Mouse (Mus musculus) limb, embryonic 14.5 days (tissue): ENCODE measurements at regions not wholly inside any gene's neighbourhood (a gene's known extent, or its start where the extent isn't known, plus 50 kb on each side); places are given as distances from the start of the nearest gene placed in this dataset.

Experiments
- ATAC-seq: fragments of 200-750 bp; cut with Nextera tagmentation; 2 replicates; pipeline ENCODE4 v1.8.0; 2017; ENCODE audit warnings: low read depth, moderate number of reproducible peaks, moderate TSS enrichment; ENCODE audit not compliant: low FRiP score
- DNase-seq: peaks from one replicate; pipeline ENCODE4 v3.0.0-alpha.2; 2015; ENCODE audit warnings: low spot score
- H3K27ac ChIP-seq: fragments of 300-500 bp; sonication (generic); replicated peaks from 2 replicates; pipeline ENCODE4 v1.5.1; 2014; ENCODE audit warnings: low read depth, mild to moderate bottlenecking, low read length, moderate library complexity, mixed read lengths
- H3K27me3 ChIP-seq: fragments of 300-500 bp; sonication (generic); 2 replicates; pipeline ENCODE4 v1.6.1; 2014; ENCODE audit warnings: low read length, mixed read lengths; ENCODE audit not compliant: control insufficient read depth, insufficient read depth
- H3K36me3 ChIP-seq: fragments of 300-500 bp; sonication (generic); 2 replicates; pipeline ENCODE4 v1.6.1; 2014; ENCODE audit warnings: mild to moderate bottlenecking, low read length, moderate library complexity, mixed read lengths; ENCODE audit not compliant: control insufficient read depth, insufficient read depth
- H3K4me1 ChIP-seq: fragments of 300-500 bp; sonication (generic); 2 replicates; pipeline ENCODE4 v1.6.1; 2014; ENCODE audit warnings: antibody characterized with exemption, low read length, mixed read lengths; ENCODE audit not compliant: control insufficient read depth, insufficient read depth
- H3K4me2 ChIP-seq: fragments of 300-500 bp; sonication (generic); replicated peaks from 2 replicates; pipeline ENCODE4 v1.6.1; 2014; ENCODE audit warnings: low read depth, mild to moderate bottlenecking, low read length, moderate library complexity; ENCODE audit not compliant: severe bottlenecking
- H3K4me3 ChIP-seq: fragments of 300-500 bp; sonication (generic); replicated peaks from 2 replicates; pipeline ENCODE4 v1.5.1; 2014; ENCODE audit warnings: low read length
- H3K9ac ChIP-seq: fragments of 300-500 bp; sonication (generic); 2 replicates; pipeline ENCODE4 v1.6.1; 2014; ENCODE audit warnings: mild to moderate bottlenecking, low read depth, low read length, moderate library complexity; ENCODE audit not compliant: severe bottlenecking
- H3K9me3 ChIP-seq: fragments of 300-500 bp; sonication (generic); 2 replicates; pipeline ENCODE4 v1.6.1; 2016; ENCODE audit warnings: low read length; ENCODE audit not compliant: control insufficient read depth
- POLR2A ChIP-seq: fragments of 200-500 bp; IDR thresholded peaks from 2 replicates; pipeline ENCODE4 v1.8.0; 2012; ENCODE audit warnings: inconsistent platforms, mild to moderate bottlenecking, moderate library complexity, borderline replicate concordance; ENCODE audit not compliant: insufficient read depth, insufficient read length; ENCODE audit errors: extremely low read depth
- WGBS: fragments of 180-500 bp; shearing (Covaris S2); extraction: QIAGEN DNeasy Blood & Tissue Kit; methylation state at CpG from one replicate; pipeline ENCODE4 v1.1.7; 2014; 5-methylcytosine and 5-hydroxymethylcytosine counted together

DNA sequence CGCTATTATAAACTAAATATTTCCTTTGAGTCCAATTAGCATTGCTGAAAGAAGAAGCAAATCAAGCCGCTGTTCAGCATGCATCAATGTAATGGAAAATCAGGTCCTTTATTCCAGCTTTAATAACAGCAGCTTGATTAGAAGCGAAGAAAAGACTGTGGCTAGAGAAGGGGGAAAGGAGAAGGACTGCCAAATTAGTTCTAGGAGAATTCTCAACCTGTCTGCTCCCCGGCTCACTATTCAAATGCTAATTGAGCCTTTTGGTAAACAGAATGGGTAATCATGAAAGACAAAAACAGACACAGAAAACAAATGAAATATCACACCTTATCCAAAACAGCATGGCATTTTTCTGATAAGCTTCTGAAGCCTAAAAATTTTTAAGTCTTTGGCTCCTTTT is 1098.5 kb downstream of the Mat2b start:
- ATAC-seq (no peak), DNase-seq (no peak)
- H3K9me3 ChIP-seq = no peaks in the 10 kb centered on the region
- no peaks in the 10 kb centered on the region for H3K27me3 ChIP-seq
- 32% methylated on average over 4 of the region's 4 CpGs for WGBS
- H3K9ac ChIP-seq = no peak overlapping the region
- no peaks in the 10 kb centered on the region for H3K36me3 ChIP-seq
- H3K4me2 ChIP-seq = no peak overlapping the region
- H3K27ac ChIP-seq = no peak overlapping the region
- TF ChIP-seq POLR2A = no peak
- H3K4me3 ChIP-seq = no peak overlapping the region
- no peaks in the 10 kb centered on the region for H3K4me1 ChIP-seq

GRCm38 (mm10) chr11:39588641-39589385 is 1106.2 kb downstream of the Mat2b start:
- peak overlapping the region; percentile 35 for H3K4me2 ChIP-seq
- no peaks in the 10 kb centered on the region for H3K36me3 ChIP-seq
- 0 out of 2 replicates have a peak, but pooled peaks have one; percentile 35 for TF ChIP-seq POLR2A
- no peaks in the 10 kb centered on the region for H3K27me3 ChIP-seq
- H3K9me3 ChIP-seq = no peaks in the 10 kb centered on the region
- 0 out of 2 replicates have a peak overlapping the region, but pooled peaks have one; percentile 40 for H3K9ac ChIP-seq
- H3K4me3 ChIP-seq = peak overlapping the region; percentile 19
- WGBS = 11% methylated on average over 15 of the region's 15 CpGs
- DNase-seq (peak; percentile 75), ATAC-seq (peak; percentile 63; the same call in 1 of the 2 replicates)
- H3K27ac ChIP-seq = no peak overlapping the region
- no peaks in the 10 kb centered on the region for H3K4me1 ChIP-seq

GRCm38 (mm10) chr11:39558287-39558686 is 1136.7 kb downstream of the Mat2b start:
- no peaks in the 10 kb centered on the region for H3K9me3 ChIP-seq
- TF ChIP-seq POLR2A = no peak
- no peak for ATAC-seq
- H3K4me1 ChIP-seq = no peaks in the 10 kb centered on the region
- H3K27ac ChIP-seq = no peak overlapping the region
- H3K36me3 ChIP-seq = no peaks in the 10 kb centered on the region
- no peak overlapping the region for H3K4me3 ChIP-seq
- no peak for DNase-seq
- 37% methylated on average over 3 of the region's 3 CpGs for WGBS
- H3K27me3 ChIP-seq = no peaks in the 10 kb centered on the region
- no peak overlapping the region for H3K4me2 ChIP-seq
- no peak overlapping the region for H3K9ac ChIP-seq

DNA sequence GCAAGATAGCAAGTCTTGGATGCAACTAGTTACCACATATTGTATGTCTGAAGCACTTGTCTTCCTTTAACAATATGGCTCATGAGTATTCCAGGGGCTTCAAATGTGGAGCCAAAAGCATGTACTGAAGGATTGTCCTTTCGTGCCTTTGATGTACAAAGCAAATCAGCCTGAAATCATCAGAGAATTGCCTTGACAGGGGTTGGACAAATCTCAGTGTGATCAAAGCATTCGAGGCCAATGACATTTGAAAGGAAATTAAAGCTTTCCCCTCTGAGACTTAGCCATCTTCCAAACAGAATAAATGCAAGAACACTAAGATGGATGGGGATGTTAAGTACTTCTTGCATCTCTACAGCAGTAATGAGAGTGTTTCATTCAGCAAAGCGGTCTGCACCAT is 1144.9 kb downstream of the Mat2b start:
- no peak overlapping the region for H3K4me2 ChIP-seq
- DNase-seq (no peak), ATAC-seq (no peak)
- H3K4me3 ChIP-seq = no peak overlapping the region
- WGBS = 69% methylated on average over 3 of the region's 3 CpGs
- H3K36me3 ChIP-seq = no peaks in the 10 kb centered on the region
- H3K27me3 ChIP-seq = no peaks in the 10 kb centered on the region
- no peaks in the 10 kb centered on the region for H3K9me3 ChIP-seq
- H3K4me1 ChIP-seq = no peaks in the 10 kb centered on the region
- H3K27ac ChIP-seq = no peak overlapping the region
- TF ChIP-seq POLR2A = no peak
- no peak overlapping the region for H3K9ac ChIP-seq

- Histone ChIP-seq H3K4me3 (no peak overlapping the region), H3K27me3 (no peaks in the 10 kb centered on the region), H3K9ac (no peak overlapping the region), H3K27ac (no peak overlapping the region), H3K9me3 (no peaks in the 10 kb centered on the region), H3K4me2 (no peak overlapping the region), H3K36me3 (no peaks in the 10 kb centered on the region), H3K4me1 (no peaks in the 10 kb centered on the region)
- DNase-seq (no peak), ATAC-seq (no peak)
- 23% methylated on average over 7 of the region's 7 CpGs for WGBS
- no peak for TF ChIP-seq POLR2A
These were observed 1169.9 kb downstream of the Mat2b start for GRCm38 (mm10) chr11:39524866-39525649.
